Mouse (Mus musculus) spleen, postnatal 10 days (tissue): ENCODE data around the gene Plcd3.

Source experiments
- DNase-seq, 2 experiments: peaks; one replicate each; pipeline ENCODE4 v3.0.0; 2021 to 2022; ENCODE audit warnings: low spot score in 2 of 2

Plcd3 gene

GRCm38 (mm10) chr11:103117591-103118009 is 16.1 kb upstream of the Plcd3 start:
- peak in 1 of 2 experiments; percentile 63 for DNase-seq

- DNase-seq: peak; percentile 85 to 86
Observed at GRCm38 (mm10) chr11:103116959-103117590, 15.6 kb upstream of the Plcd3 start.

GRCm38 (mm10) chr11:103116008-103116818 is 14.8 kb upstream of the Plcd3 start, which contains the start of gene Hexim1:
Hexim1 (plus strand) TSS chr11:103116231.
- peak; percentile 100 for DNase-seq

GRCm38 (mm10) chr11:103115163-103116007 is 13.9 kb upstream of the Plcd3 start:
- peak; percentile 83 to 85 for DNase-seq

GRCm38 (mm10) chr11:103114270-103114943 is 12.9 kb upstream of the Plcd3 start:
- DNase-seq: peak in 1 of 2 experiments; percentile 14

GRCm38 (mm10) chr11:103113771-103114170 is 12.3 kb upstream of the Plcd3 start:
- no peak for DNase-seq

GRCm38 (mm10) chr11:103113005-103113404 is 11.5 kb upstream of the Plcd3 start:
- no peak for DNase-seq

- no peak for DNase-seq
Observed at GRCm38 (mm10) chr11:103112552-103112912, 11.1 kb upstream of the Plcd3 start.

GRCm38 (mm10) chr11:103111881-103112551 is 10.6 kb upstream of the Plcd3 start:
- DNase-seq: no peak

- DNase-seq: no peak
Observed at GRCm38 (mm10) chr11:103111301-103111700, 9.8 kb upstream of the Plcd3 start.

GRCm38 (mm10) chr11:103106386-103106785 is 4.9 kb upstream of the Plcd3 start:
- no peak for DNase-seq

GRCm38 (mm10) chr11:103105810-103106209 is 4.4 kb upstream of the Plcd3 start:
- DNase-seq: no peak

GRCm38 (mm10) chr11:103105180-103105725 is 3.8 kb upstream of the Plcd3 start:
- no peak for DNase-seq

- peak in 1 of 2 experiments; percentile 36 for DNase-seq
Observed at GRCm38 (mm10) chr11:103104469-103104868, 3.0 kb upstream of the Plcd3 start.

GRCm38 (mm10) chr11:103103621-103104020 is 2.2 kb upstream of the Plcd3 start:
- peak in 1 of 2 experiments; percentile 49 for DNase-seq

GRCm38 (mm10) chr11:103102725-103103349 is 1.4 kb upstream of the Plcd3 start:
- DNase-seq: peak; percentile 98 to 100

GRCm38 (mm10) chr11:103101866-103102501 is 526 bp upstream of the Plcd3 start:
- DNase-seq: peak; percentile 55 to 66

- peak in 1 of 2 experiments; percentile 34 for DNase-seq
Observed at GRCm38 (mm10) chr11:103100361-103100760, 1.1 kb downstream of the Plcd3 start.

GRCm38 (mm10) chr11:103099352-103099940 is 2.0 kb downstream of the Plcd3 start:
- peak in 1 of 2 experiments; percentile 12 for DNase-seq
